Mouse (Mus musculus): ENCODE data around the gene Stub1. TPM values are rescaled to one million over a fixed set of nuclear protein-coding genes. Genes with fewer than 3 reads are reported as not detected.

Stub1 gene
- polyA plus RNA-seq, 1 experiment: 140 TPM

DNA sequence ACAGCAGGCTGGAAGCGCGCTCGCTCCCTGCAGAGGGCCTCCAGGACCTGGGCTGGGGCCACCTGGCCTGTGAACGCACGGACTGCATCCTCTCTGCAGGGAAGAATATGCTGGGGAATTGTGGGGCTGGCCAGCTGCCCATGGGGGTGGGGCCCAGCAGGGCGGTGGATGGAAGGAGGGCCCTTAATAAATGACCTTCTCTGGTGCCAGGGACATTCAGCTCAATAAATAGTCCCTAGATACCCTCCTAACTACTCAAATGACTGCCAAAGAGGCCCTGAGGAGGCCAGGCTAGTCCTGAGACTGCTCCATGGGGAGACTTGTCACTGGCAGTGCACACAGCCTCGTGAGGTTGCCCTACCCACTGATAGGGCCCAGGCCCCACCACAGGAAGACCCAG lies 50.1 kb downstream of the Stub1 start:
- no peak overlapping the region for H3K4me3 ChIP-seq (replicated peaks; ENCODE audit: control insufficient read depth, low read depth, low read length)
- no peak overlapping the region for H3K27ac ChIP-seq (ENCODE audit: control insufficient read depth, insufficient read depth, low read depth, low read length, poor library complexity)
- peaks cover 2% of the 10 kb centered on the region for H3K4me1 ChIP-seq (ENCODE audit: control insufficient read depth, insufficient read depth, low read length)
- 80% methylated on average over 7 of the region's 7 CpGs for WGBS
- TF ChIP-seq POLR2A (IDR thresholded peaks at IDR 0.05; ENCODE audit: borderline replicate concordance, control insufficient read depth, low read depth, low read length) (no peak), CTCF (IDR thresholded peaks at IDR 0.05; ENCODE audit: control insufficient read depth, insufficient read depth, low read length) (no peak)

DNA sequence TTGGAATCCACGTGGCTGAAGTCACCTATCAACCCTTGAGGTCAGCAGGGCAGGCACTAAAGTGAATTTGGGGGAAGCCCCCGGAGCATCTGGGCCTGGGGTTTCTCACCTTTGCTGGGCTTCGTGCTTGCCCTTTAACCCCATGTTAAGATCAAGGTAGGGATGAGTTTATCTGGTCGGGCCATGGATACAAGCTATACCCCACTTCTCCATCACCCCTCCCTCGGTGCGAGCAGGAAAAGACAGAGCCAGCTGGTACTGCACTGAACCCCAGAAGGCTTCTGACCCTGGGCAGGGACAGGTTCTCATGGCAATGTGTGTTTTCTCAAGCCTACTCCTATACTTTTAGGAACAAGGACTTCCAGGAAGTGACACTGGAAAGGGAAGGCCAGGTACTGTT lies 51.9 kb downstream of the Stub1 start:
- TF ChIP-seq POLR2A (IDR thresholded peaks at IDR 0.05; ENCODE audit: borderline replicate concordance, control insufficient read depth, low read depth, low read length) (no peak), CTCF (IDR thresholded peaks at IDR 0.05; ENCODE audit: control insufficient read depth, insufficient read depth, low read length) (no peak)
- H3K27ac ChIP-seq (ENCODE audit: control insufficient read depth, insufficient read depth, low read depth, low read length, poor library complexity): no peak overlapping the region
- H3K4me3 ChIP-seq (replicated peaks; ENCODE audit: control insufficient read depth, low read depth, low read length): no peak overlapping the region
- H3K4me1 ChIP-seq (ENCODE audit: control insufficient read depth, insufficient read depth, low read length): peaks cover 2% of the 10 kb centered on the region
- WGBS: 81% methylated on average over 6 of the region's 6 CpGs

Other genes with a start within 250 kb of the Stub1 start
- gene Gng13, start 116.2 kb downstream of the Stub1 start, polyA plus RNA-seq (2011; ENCODE audit: insufficient read depth, insufficient read length, low replicate concordance, missing spikeins): 4.0 and 6.2 TPM in 2 replicates
- gene Chtf18, start 106.0 kb downstream of the Stub1 start, polyA plus RNA-seq (2011; ENCODE audit: insufficient read depth, insufficient read length, low replicate concordance, missing spikeins): 58.2 and 136 TPM in 2 replicates
- 3.6 and 8.6 TPM in 2 replicates for gene Rpusd1, start 105.7 kb downstream of the Stub1 start, polyA plus RNA-seq (2011; ENCODE audit: insufficient read depth, insufficient read length, low replicate concordance, missing spikeins)
- gene Mslnl, start 97.4 kb downstream of the Stub1 start, polyA plus RNA-seq (2011; ENCODE audit: insufficient read depth, insufficient read length, low replicate concordance, missing spikeins): not detected in 2 replicates
- gene Msln, start 79.0 kb downstream of the Stub1 start, polyA plus RNA-seq (2011; ENCODE audit: insufficient read depth, insufficient read length, low replicate concordance, missing spikeins): 1.7 TPM in 1 of 2 replicates, not detected in the other
- gene Narfl, start 59.6 kb downstream of the Stub1 start, polyA plus RNA-seq (2011; ENCODE audit: insufficient read depth, insufficient read length, low replicate concordance, missing spikeins): 11.8 and 17.0 TPM in 2 replicates
- gene Haghl, start 47.7 kb downstream of the Stub1 start, polyA plus RNA-seq (2011; ENCODE audit: insufficient read depth, insufficient read length, low replicate concordance, missing spikeins): 26.2 and 45.8 TPM in 2 replicates
- not detected in 2 replicates for gene Ccdc78, start 46.8 kb downstream of the Stub1 start, polyA plus RNA-seq (2011; ENCODE audit: insufficient read depth, insufficient read length, low replicate concordance, missing spikeins)
- 33.4 and 149 TPM in 2 replicates for gene Fam173a, start 40.5 kb downstream of the Stub1 start, polyA plus RNA-seq (2011; ENCODE audit: insufficient read depth, insufficient read length, low replicate concordance, missing spikeins)
- gene AC134908.4, start 37.7 kb downstream of the Stub1 start, polyA plus RNA-seq (2011; ENCODE audit: insufficient read depth, insufficient read length, low replicate concordance, missing spikeins): 4.6 TPM in 1 of 2 replicates, not detected in the other
- gene Metrn, start 36.3 kb downstream of the Stub1 start, polyA plus RNA-seq (2011; ENCODE audit: insufficient read depth, insufficient read length, low replicate concordance, missing spikeins): 38.6 and 74.8 TPM in 2 replicates
- not detected in 2 replicates for gene Fbxl16, start 24.3 kb downstream of the Stub1 start, polyA plus RNA-seq (2011; ENCODE audit: insufficient read depth, insufficient read length, low replicate concordance, missing spikeins)
- gene Wdr24, start 9.8 kb downstream of the Stub1 start, polyA plus RNA-seq (2011; ENCODE audit: insufficient read depth, insufficient read length, low replicate concordance, missing spikeins): 6.8 and 17.0 TPM in 2 replicates
- 8.8 and 13.4 TPM in 2 replicates for gene Jmjd8, start 4.5 kb downstream of the Stub1 start, polyA plus RNA-seq (2011; ENCODE audit: insufficient read depth, insufficient read length, low replicate concordance, missing spikeins)
- gene Rhbdl1, start 3.9 kb upstream of the Stub1 start, polyA plus RNA-seq (2011; ENCODE audit: insufficient read depth, insufficient read length, low replicate concordance, missing spikeins): 3.2 and 10.7 TPM in 2 replicates
- gene Gm20683, start 8.4 kb upstream of the Stub1 start, polyA plus RNA-seq (2011; ENCODE audit: insufficient read depth, insufficient read length, low replicate concordance, missing spikeins): 6.7 TPM in 1 of 2 replicates, not detected in the other
- 33.5 and 50.5 TPM in 2 replicates for gene Rhot2, start 11.4 kb upstream of the Stub1 start, polyA plus RNA-seq (2011; ENCODE audit: insufficient read depth, insufficient read length, low replicate concordance, missing spikeins)
- 31.1 and 62.0 TPM in 2 replicates for gene Wdr90, start 28.1 kb upstream of the Stub1 start, polyA plus RNA-seq (2011; ENCODE audit: insufficient read depth, insufficient read length, low replicate concordance, missing spikeins)
- 6.8 and 12.7 TPM in 2 replicates for gene Mcrip2, start 35.4 kb upstream of the Stub1 start, polyA plus RNA-seq (2011; ENCODE audit: insufficient read depth, insufficient read length, low replicate concordance, missing spikeins)
- gene Mettl26, start 41.7 kb upstream of the Stub1 start, polyA plus RNA-seq (2011; ENCODE audit: insufficient read depth, insufficient read length, low replicate concordance, missing spikeins): 25.6 and 30.0 TPM in 2 replicates
- 1.6 and 2.2 TPM in 2 replicates for gene Wfikkn1, start 47.5 kb upstream of the Stub1 start, polyA plus RNA-seq (2011; ENCODE audit: insufficient read depth, insufficient read length, low replicate concordance, missing spikeins)
- 5.0 and 6.9 TPM in 2 replicates for gene Rab40c, start 86.3 kb upstream of the Stub1 start, polyA plus RNA-seq (2011; ENCODE audit: insufficient read depth, insufficient read length, low replicate concordance, missing spikeins)
- gene Pigq, start 111.5 kb upstream of the Stub1 start, polyA plus RNA-seq (2011; ENCODE audit: insufficient read depth, insufficient read length, low replicate concordance, missing spikeins): 241 and 296 TPM in 2 replicates
- 3.8 and 6.8 TPM in 2 replicates for gene Nhlrc4, start 111.6 kb upstream of the Stub1 start, polyA plus RNA-seq (2011; ENCODE audit: insufficient read depth, insufficient read length, low replicate concordance, missing spikeins)
- not detected in 2 replicates for gene A930017K11Rik, start 119.2 kb upstream of the Stub1 start, polyA plus RNA-seq (2011; ENCODE audit: insufficient read depth, insufficient read length, low replicate concordance, missing spikeins)
- gene Capn15, start 152.4 kb upstream of the Stub1 start, polyA plus RNA-seq (2011; ENCODE audit: insufficient read depth, insufficient read length, low replicate concordance, missing spikeins): 11.7 and 18.2 TPM in 2 replicates
- 1.2 and 4.7 TPM in 2 replicates for gene Rab11fip3, start 236.2 kb upstream of the Stub1 start, polyA plus RNA-seq (2011; ENCODE audit: insufficient read depth, insufficient read length, low replicate concordance, missing spikeins)

Data from bone marrow, adult 2 months (tissue).